In genomic region chr12:101905817-101906216, GRCm38 (mm10) we compare ENCODE assay signal across 13 mouse cellular contexts. TPM values are rescaled to one million over a fixed set of nuclear protein-coding genes. Genes with fewer than 3 reads are reported as not detected.
A peak's percentile ranks its signal among the peaks of the same experiment; 100 is the strongest.
DNase-seq lines count a peak whose midpoint lies in the region; ATAC-seq lines count a peak whose summit lies in the region.
"Had no signal": no experiment of that assay in that cellular context is flagged by ENCODE, and none has a peak within 500 bp of the region (broad histone marks: within the 10 kb centered on the region; RNA-seq: fewer than 3 reads in every experiment).

No protein-coding gene starts in this region.

- H3K27me3 ChIP-seq in splenic B cell, adult 2 months (ENCODE audit: control insufficient read depth, insufficient read depth, low read length, poor library complexity, severe bottlenecking): no peaks in the 10 kb centered on the region
- H3K27me3 ChIP-seq: Patski; stomach, embryonic 15.5 days had no signal

- peak; percentile 14 to 31 for DNase-seq in spleen, postnatal 36 days (ENCODE audit: low spot score in 2 of 2)
- no peak for DNase-seq in spleen, adult 12 weeks (ENCODE audit: low spot score)
- peak; percentile 22 for DNase-seq in splenic B cell, adult 2 months (ENCODE audit: low read depth, low spot score)
- no peak for DNase-seq in adipocyte (ENCODE audit: low spot score)
- no peak for DNase-seq in heart, postnatal 4 days
- DNase-seq in urinary bladder, postnatal 25 days (ENCODE audit: low spot score): no peak
- DNase-seq: adrenal gland, adult 8-10 months; cerebellum, postnatal 14 days; right cerebral cortex, postnatal 14 days had no signal

- H3K36me3 ChIP-seq in splenic B cell, adult 2 months (ENCODE audit: control insufficient read depth, insufficient read depth, low read length, poor library complexity, severe bottlenecking): 0 out of 2 replicates have a peak, but pooled peaks cover 3% of the 10 kb centered on the region

- peak; percentile 94 for ATAC-seq in granulocyte monocyte progenitor cell, adult 5-6 weeks (replicated peaks; ENCODE audit: poor library complexity, severe bottlenecking)
- ATAC-seq: hindbrain, embryonic 16.5 days; Patski had no signal

RNA-seq across cellular contexts. Expression of gene Trip11, which starts 7.2 kb away (rescaled TPM):
- 21.3 and 24.3 TPM in 2 replicates for total RNA-seq in granulocyte monocyte progenitor cell, adult 5-6 weeks (2014; fragmentation: Nextera tagmentation)
- 38.2 and 47.5 TPM in 2 replicates for total RNA-seq in granulocyte monocyte progenitor cell, adult 5-6 weeks (2017)
- total RNA-seq in heart, postnatal 4 days (2021): 10 to 100 TPM; 29.9 to 31.2 TPM

RNA-seq across cellular contexts. Expression of gene Atxn3, which starts 52.2 kb away (rescaled TPM):
- total RNA-seq in granulocyte monocyte progenitor cell, adult 5-6 weeks (2014; fragmentation: Nextera tagmentation): 28.8 and 31.3 TPM in 2 replicates
- total RNA-seq in granulocyte monocyte progenitor cell, adult 5-6 weeks (2017): 56.4 and 74.5 TPM in 2 replicates
- total RNA-seq in heart, postnatal 4 days (2021): 1 to 10 TPM; 8.3 to 9.9 TPM

Comparison
In these comparisons a context has a peak if more than half of its experiments do, and no peak if none do; other contexts are left out.
1. DNase-seq: peak in spleen, postnatal 36 days (2 of 2) and splenic B cell, adult 2 months (single experiment); none in spleen, adult 12 weeks (single experiment), adipocyte (single experiment), heart, postnatal 4 days (single experiment) and urinary bladder, postnatal 25 days (single experiment).